Mouse (Mus musculus) erythroblast, embryonic 14.5 days (primary cell): ENCODE measurements around the gene Xpnpep1.

ENCODE experiments used
- GATA1 ChIP-seq: IDR thresholded peaks from 2 replicates; pipeline ENCODE4 v1.6.1; 2012; ENCODE audit warnings: low read length, inconsistent platforms, mixed read lengths
- TAL1 ChIP-seq: IDR thresholded peaks from 3 replicates; pipeline ENCODE4 v1.6.1; 2012; ENCODE audit warnings: low read length, inconsistent platforms, mixed read lengths

DNA sequence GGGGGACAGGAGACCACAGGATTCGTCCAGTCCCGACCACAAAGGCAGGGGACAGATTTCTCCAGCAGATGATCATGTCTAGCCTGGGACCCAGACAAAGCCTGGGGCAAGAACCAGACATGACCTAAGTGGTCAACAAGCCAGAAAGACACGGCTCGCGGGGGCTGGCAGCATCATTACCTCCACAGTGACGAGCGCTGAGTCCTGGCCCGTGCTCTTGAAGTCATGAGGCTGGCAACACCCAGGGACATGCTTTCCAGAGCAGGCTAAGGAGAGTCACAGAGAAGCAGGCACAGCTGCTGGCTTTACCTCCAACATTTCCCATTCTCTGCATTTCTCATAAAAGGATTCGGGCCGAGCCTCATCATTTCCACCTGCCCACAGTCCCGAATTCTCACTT lies 22.8 kb downstream of the Xpnpep1 start:
- no peak for TF ChIP-seq GATA1
- no peak for TF ChIP-seq TAL1
